Mouse (Mus musculus) kidney, adult 18-20 months (tissue): ENCODE results near the gene Dus3l.

Experiments used
- DNase-seq: peaks from one replicate; pipeline ENCODE4 v3.0.0; 2021

The Dus3l gene

GRCm38 (mm10) chr17:56764474-56765354, at the start of gene Dus3l:
Dus3l (plus strand) TSS chr17:56764757.
- DNase-seq, result peak; percentile 96

DNA sequence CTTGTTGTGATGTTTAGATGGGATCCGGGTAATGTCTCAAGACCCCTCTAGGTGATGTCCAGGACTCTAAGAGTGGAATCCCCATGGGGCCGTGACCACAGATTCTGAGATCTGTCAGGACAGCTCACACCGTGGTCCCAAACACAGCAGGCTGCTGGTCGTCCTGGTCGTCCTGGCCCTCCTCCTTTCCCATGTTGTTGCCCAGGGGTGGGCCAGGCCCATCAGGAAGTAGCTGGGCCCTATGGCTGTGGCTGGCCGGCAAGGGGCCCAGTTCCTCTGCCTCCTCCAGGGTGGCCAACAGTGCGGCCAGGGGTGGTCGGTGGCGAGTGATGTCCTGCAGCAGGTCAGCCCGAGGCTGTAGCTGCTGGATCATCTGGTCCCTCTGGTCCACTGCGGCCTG, 49.2 kb upstream of the Dus3l start:
- no peak for DNase-seq

GRCm38 (mm10) chr17:56715914-56716654, 48.5 kb upstream of the Dus3l start:
- no peak for DNase-seq

DNA sequence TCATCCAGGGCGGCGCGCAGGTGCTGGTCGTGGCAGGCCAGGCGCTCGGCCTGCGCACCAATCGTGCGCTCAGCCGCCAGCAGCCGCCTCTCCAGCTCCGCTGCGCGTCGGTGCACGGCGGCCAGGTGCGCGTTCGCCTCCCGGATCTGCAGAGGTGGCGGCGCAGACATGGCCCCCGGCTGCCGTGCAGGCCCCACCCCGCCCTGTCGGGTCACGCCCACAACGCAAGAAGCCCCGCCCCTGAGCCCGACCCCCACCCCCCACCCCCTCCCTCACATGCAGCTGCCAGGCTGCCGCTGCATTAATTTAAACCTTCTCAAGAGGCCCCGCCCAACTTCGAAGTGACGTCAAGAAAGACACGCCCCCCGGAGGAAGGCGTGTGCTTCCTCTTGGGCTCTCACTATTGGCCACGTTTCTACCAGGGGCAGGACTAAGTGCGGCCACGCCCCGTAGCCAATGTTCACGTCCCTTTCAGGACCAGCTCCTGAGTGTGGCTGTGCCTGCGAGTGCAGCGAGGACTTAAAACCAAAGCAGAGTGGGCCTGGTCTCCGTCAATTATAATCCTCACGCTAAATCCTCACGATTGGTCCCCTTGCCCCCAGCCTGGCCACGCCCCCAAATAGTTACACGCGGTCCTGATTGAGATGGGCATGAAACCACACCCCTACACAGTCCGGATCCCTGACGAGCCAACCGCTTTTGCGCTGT, 47.7 kb upstream of the Dus3l start:
- peak; percentile 99 for DNase-seq

- DNase-seq, result peak; percentile 96
These were observed 47.0 kb upstream of the Dus3l start, which contains the start of the genes Ndufa11 and Vmac for GRCm38 (mm10) chr17:56717363-56718058. Ndufa11 (plus strand) TSS chr17:56717767. Vmac (minus strand) TSS chr17:56718022.

GRCm38 (mm10) chr17:56722441-56722840, 42.1 kb upstream of the Dus3l start:
- DNase-seq, result peak; percentile 41

DNA sequence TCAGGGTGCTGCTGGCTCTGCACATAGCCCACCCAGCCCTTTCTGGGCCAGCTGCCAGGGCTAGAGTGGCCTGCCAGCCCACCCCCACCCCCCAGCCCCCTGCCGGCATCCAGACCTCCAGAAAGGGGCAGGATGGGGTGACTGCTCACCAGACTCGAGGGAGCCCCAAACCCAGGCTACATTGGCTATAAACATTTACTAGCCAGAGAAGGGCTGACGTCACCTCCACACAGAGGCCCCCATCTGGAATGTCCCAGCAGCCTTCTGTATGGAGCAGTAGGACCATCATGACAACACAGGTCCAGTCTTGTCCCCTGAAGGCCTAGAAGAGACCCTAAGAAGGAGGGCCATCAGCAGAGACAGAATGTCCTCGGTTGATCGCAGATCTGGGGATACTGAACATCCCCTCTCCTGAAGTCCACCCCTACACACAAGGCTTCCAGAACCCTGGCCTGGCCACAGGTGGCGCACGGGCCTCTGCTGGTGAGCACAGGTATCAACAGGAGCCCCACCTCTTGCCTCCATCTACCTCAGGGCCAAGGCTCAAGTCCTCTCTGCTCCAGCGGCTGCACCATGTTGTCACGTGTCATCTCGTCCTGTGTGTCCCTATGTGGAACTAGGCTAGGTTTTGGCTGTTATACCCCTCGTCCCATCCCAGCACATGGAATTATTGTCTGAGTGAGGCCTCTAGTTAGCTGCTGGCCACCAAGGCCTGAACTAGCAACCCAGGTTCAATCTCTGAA, 41.0 kb upstream of the Dus3l start:
- DNase-seq, result no peak

DNA sequence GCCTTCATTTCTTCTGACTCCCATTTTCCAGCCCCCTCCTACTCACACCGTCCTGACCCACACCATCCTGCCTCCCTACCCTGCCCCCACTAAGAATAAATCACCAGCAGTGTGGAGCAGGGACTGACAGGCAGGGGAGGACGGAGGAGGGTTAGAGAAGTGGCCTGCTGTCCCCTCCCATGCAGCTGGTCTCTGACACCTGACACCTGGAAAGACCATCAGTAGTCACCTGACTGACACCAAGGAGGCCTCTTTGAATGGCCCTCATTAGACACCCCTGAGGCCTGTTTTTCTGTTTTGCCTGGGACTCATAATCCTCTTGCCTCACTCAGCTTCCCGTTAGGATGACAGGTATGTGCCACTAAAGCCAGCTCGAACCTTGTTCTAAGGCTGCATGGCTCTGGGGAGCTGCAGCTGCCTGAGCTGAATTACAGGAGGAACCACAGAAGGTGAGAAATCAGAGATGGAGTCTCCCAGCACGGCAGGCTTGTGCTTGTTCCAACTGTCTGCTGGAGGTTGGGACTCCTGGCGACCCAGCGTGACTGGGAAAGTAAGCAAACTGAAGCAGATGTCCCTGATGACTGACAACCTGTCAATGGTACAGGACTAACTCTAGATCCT, 37.4 kb upstream of the Dus3l start:
- no peak for DNase-seq

- DNase-seq, result no peak
These were observed 36.9 kb upstream of the Dus3l start for GRCm38 (mm10) chr17:56727659-56728058.

GRCm38 (mm10) chr17:56728117-56728516, 36.4 kb upstream of the Dus3l start:
- no peak for DNase-seq

- no peak for DNase-seq
These were observed 35.4 kb upstream of the Dus3l start for GRCm38 (mm10) chr17:56729151-56729550.

DNA sequence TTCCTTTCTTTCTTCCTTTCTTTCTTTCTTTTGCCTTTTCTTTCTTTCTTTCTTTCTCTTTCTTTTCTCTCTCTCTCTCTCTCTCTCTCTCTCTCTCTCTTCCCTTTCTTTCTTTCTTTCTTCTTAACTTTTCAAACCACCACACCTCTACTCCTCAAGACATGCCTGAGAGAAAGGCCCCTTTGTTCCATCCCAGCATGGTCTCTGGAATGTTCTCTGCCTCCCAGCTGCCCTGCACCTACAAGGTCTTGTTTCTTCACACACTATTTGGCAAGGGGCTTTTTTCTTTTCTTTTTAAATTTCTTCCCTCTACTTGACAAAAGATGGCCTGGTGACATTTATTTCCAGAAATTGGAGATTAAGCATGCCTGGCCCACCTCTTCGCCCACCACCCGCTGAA, 34.9 kb upstream of the Dus3l start:
- no peak for DNase-seq

GRCm38 (mm10) chr17:56736534-56736933, 28.0 kb upstream of the Dus3l start:
- no peak for DNase-seq

- no peak for DNase-seq
These were observed 26.3 kb upstream of the Dus3l start for GRCm38 (mm10) chr17:56738221-56738620.

DNA sequence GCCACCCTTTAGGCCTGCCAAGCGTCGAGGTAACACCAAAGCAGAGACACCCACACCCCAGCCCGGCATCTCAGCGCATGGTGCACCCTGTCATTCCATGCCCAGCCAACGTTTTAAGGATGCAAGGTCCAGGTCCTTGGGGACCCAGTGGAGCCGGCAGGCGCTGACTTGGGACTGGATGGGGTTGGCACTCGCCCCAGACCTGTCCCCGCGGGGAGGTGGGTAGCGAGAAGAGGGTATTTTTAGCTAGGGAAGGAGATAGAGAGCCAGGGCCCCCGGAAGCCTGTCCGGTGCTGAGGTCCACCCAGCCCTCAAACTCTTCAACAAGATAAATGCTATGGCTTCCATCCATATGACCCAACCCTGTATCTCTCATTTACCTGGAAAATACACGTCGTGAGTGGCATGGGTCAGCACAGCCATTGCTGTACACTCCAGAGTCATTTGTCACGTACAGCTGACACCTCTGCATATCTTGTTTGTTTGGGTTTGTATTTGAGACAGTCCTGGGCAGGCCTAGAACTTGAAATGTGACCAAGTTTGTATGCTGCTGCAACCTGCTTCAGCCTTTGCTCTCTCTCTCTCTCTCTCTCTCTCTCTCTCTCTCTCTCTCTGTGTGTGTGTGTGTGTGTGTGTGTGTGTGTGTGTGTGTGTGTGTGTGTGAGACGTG, 24.3 kb upstream of the Dus3l start:
- DNase-seq, result no peak

DNA sequence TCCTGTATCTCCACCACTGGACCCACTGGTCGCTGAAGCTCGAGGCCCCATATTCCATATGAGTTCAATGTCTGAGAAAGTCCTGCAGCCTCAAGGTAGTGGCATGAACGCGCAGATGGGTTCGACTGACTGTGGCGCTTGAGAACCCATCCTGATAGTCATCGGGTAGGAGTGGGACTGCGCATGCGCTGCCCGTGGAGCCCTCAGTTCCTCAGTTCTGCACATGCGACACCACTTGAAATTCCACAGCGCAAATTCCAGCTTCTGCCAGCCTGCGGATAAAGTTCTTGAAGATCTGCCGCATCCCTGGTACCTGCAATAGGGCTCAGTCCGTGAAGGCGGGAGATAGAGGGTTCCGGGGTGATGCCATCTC, 23.8 kb upstream of the Dus3l start:
- DNase-seq, result no peak

DNA sequence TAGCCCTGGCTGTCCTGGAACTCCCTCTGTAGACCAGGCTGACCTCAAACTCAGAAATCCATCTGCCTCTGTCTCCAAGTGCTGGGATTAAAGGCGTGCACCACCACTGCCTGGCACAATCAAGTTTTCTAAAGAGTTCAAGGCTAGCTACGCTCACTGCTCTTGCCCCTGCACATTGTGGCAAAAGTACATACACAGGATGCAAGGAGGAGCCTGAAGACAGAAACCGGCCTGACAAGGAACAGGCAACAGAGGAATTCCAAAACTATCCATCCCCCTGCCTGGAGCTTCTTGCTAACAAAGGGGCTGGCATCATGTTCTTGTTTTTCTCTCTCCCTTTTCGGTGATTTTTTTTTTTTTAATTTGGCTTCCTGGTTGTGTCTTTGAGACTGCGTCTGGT, 20.4 kb upstream of the Dus3l start:
- no peak for DNase-seq

DNA sequence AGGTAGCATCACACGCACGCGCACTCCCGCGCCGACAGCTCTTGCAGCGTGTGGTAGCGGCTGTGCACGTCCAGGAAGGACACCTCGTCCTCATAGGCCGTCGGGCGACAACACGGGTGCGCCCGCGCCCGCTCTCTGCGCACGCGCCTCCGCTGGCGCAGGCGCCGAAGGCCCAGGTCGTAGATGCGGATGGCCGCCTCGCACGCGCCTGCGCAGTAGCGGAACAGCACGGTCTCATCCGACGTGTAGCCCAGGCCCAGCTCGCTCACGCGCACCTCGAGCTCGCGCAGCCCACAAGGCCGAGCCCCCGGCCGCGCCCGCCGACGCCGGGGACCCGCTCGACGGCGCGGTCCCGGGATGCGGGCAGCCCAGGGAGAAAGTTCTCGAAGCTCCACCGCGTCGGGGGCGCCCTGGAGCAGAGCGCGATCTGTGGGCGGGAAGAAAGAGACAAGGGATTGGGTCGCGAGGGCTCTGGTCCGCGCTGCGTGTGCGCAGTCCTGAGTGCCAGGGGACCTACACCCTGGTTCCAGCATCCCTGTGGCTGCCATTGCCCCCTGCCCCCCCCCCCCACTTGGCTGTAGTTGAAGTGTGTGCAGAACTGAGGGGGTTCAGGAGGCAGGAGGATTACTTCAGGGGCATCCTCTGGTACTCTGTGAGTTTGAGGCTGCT, 13.0 kb upstream of the Dus3l start:
- DNase-seq, result peak; percentile 39

GRCm38 (mm10) chr17:56753452-56753851, 11.1 kb upstream of the Dus3l start:
- DNase-seq, result no peak
